Mouse (Mus musculus): ENCODE measurements around the gene E330034G19Rik. TPM values are rescaled to one million over a fixed set of nuclear protein-coding genes. Genes with fewer than 3 reads are reported as not detected.
"Not testable (repeated sequence)": the region's sequence is repeated elsewhere in the genome, so short reads cannot be mapped to it uniquely, and the experiment has no call there.

The E330034G19Rik gene
- total RNA-seq, 2 experiments from 2014 or later, result not detected

DNA sequence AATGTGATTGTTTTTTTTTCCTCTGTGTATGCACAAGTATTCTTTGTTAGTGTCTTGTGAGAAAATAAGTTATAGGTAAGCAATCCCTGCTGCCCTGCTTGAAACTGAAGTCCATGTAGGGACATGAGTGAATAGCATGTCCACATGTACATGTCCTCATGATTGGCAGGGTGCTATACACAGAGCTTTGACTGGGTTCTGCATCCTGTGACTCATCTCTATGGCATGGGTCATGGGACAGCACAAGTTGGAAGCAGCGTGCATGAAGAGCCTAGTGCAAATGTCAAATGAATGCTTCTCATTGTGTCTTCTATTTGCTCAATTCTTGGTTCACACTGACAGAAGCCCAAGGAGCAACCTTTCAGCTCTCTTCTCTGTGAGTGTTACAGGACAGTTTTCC, 14.1 kb downstream of the E330034G19Rik start:
- intact Hi-C loops (cut with DNase I), result no loop called here
- no peak for DNase-seq

GRCm38 (mm10) chr14:24311110-24311509, 18.1 kb downstream of the E330034G19Rik start:
- intact Hi-C loops (cut with DNase I), result no loop called here
- DNase-seq, result peak; percentile 14 to 53

DNA sequence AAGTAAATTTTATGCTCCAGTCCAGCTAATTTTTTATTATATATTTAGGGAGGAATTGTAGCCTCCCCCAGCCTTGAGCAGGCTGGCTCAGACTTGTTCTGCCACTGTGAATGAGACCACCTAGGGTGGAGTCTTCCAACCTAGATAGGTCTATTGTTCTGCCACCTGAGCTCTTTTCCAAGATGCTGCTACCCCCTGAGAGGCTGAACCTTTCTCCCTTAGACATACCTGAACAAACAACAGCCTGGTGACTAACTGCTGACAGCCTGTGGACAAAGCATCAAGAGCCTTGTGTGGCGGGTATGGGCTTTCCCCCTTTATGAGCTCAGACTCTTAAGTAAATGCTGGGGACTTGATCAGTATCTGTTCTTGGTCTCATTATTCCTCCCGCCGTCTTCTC, 54.0 kb downstream of the E330034G19Rik start:
- intact Hi-C loops (cut with DNase I); DNase-seq: not testable (repeated sequence)

DNA sequence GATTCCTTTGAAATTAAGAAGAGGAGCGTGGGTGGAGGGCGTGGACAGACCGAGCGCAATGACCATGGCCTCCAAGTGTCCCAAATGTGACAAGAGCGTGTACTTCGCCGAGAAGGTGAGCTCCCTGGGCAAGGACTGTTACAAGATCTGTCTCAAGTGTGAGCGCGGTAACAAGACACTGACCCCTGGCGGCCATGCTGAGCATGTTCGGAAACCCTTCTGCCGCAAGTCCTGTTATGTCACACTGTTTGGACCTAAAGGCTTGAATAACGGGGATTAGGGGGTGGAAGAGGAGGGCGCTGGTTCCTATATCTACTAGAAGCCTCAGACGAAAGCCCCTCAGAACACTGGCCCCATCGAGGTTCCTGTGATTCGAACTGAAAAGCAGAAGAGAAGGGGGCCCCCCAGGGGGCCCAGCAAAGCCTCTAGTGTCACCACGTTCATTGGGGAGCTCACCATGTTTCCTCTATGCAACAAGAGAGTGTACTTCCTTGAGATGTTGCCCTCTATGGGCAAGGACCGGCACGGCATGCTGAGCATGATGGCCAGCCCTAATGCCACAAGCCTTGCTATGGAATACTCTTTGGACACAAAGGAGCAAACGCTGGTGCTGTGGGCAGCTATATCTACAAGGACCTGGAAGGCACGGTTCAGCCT, 65.4 kb downstream of the E330034G19Rik start:
- DNase-seq, result peak; percentile 9 to 31
- intact Hi-C loops (cut with DNase I), result no loop called here

Other genes starting within 250 kb of the E330034G19Rik start
- gene Dlg5, start 47.3 kb upstream of the E330034G19Rik start, total RNA-seq (2021), result 1 to 10 TPM; 7.9 to 9.2 TPM
- gene Polr3a, start 193.8 kb downstream of the E330034G19Rik start, total RNA-seq (2021), result 10 to 100 TPM; 10.6 to 11.5 TPM
- gene Rps24, start 193.9 kb downstream of the E330034G19Rik start, total RNA-seq (2021), result 100 to 1,000 TPM; 850 to 903 TPM

Measured in heart, postnatal 36 days (tissue).